19 mouse cellular contexts compared by ENCODE assay signal in genomic region chr8:115825899-115826502, GRCm38 (mm10).
DNase-seq lines count a peak whose midpoint lies in the region; ATAC-seq and TF ChIP-seq lines count a peak whose summit lies in the region.
"Had no signal": no experiment of that assay in that cellular context is flagged by ENCODE, and none has a peak within 500 bp of the region (broad histone marks: within the 10 kb centered on the region; RNA-seq: fewer than 3 reads in every experiment).

No protein-coding gene starts in this region.

- H3K27me3 ChIP-seq in embryonic facial prominence, embryonic 13.5 days = no peaks in the 10 kb centered on the region
- H3K27me3 ChIP-seq in embryonic facial prominence, embryonic 10.5 days (replicated peaks; ENCODE audit: low read depth, poor library complexity, severe bottlenecking) = no peaks in the 10 kb centered on the region
- no peaks in the 10 kb centered on the region for H3K27me3 ChIP-seq in kidney, postnatal 0 days (ENCODE audit: insufficient read depth, low read length)
- no peaks in the 10 kb centered on the region for H3K27me3 ChIP-seq in embryonic facial prominence, embryonic 14.5 days (replicated peaks; ENCODE audit: control insufficient read depth, insufficient read depth, low read length)
- H3K27me3 ChIP-seq in intestine, postnatal 0 days (replicated peaks; ENCODE audit: control insufficient read depth, insufficient read depth, low read length) = no peaks in the 10 kb centered on the region
- H3K27me3 ChIP-seq: forebrain, embryonic 13.5 days; hindbrain, embryonic 12.5 days; midbrain, embryonic 15.5 days; Patski had no signal

- no peak for ATAC-seq in embryonic facial prominence, embryonic 13.5 days (ENCODE audit: insufficient number of reproducible peaks, insufficient read depth, low FRiP score, low TSS enrichment, low read depth)
- no peak for ATAC-seq in kidney, postnatal 0 days (replicated peaks; ENCODE audit: low FRiP score, low read depth)
- ATAC-seq in embryonic facial prominence, embryonic 14.5 days (ENCODE audit: low read depth) = no peak
- ATAC-seq in intestine, postnatal 0 days = peak; percentile 56
- ATAC-seq: forebrain, embryonic 13.5 days; midbrain, embryonic 15.5 days; Patski had no signal

- H3K9ac ChIP-seq in embryonic facial prominence, embryonic 13.5 days = no peak overlapping the region
- no peak overlapping the region for H3K9ac ChIP-seq in kidney, postnatal 0 days (ENCODE audit: low read depth, low read length)
- no peak overlapping the region for H3K9ac ChIP-seq in embryonic facial prominence, embryonic 14.5 days (ENCODE audit: low read depth, low read length)
- no peak overlapping the region for H3K9ac ChIP-seq in intestine, postnatal 0 days (ENCODE audit: low read depth, low read length)
- H3K9ac ChIP-seq: forebrain, embryonic 13.5 days; hindbrain, embryonic 12.5 days; liver, embryonic 14.5 days; midbrain, embryonic 15.5 days had no signal

- H3K9me3 ChIP-seq in embryonic facial prominence, embryonic 13.5 days = no peaks in the 10 kb centered on the region
- no peaks in the 10 kb centered on the region for H3K9me3 ChIP-seq in embryonic facial prominence, embryonic 10.5 days
- no peaks in the 10 kb centered on the region for H3K9me3 ChIP-seq in kidney, postnatal 0 days (replicated peaks; ENCODE audit: low read length)
- H3K9me3 ChIP-seq in embryonic facial prominence, embryonic 14.5 days (ENCODE audit: control insufficient read depth, low read length) = no peaks in the 10 kb centered on the region
- no peaks in the 10 kb centered on the region for H3K9me3 ChIP-seq in intestine, postnatal 0 days (ENCODE audit: control insufficient read depth)
- H3K9me3 ChIP-seq: forebrain, embryonic 13.5 days; heart, embryonic 10.5 days; hindbrain, embryonic 12.5 days; midbrain, embryonic 15.5 days had no signal

- TF ChIP-seq CTCF in kidney, postnatal 0 days (IDR thresholded peaks at IDR 0.05; ENCODE audit: low read depth) = no peak
- no peak for TF ChIP-seq CTCF in intestine, postnatal 0 days (IDR thresholded peaks at IDR 0.05; ENCODE audit: low read depth)

- H3K27ac ChIP-seq in embryonic facial prominence, embryonic 13.5 days = peak overlapping the region; percentile 48; the same call in 1 of the 2 replicates
- H3K27ac ChIP-seq in embryonic facial prominence, embryonic 10.5 days (replicated peaks) = no peak overlapping the region
- H3K27ac ChIP-seq in kidney, postnatal 0 days = peak overlapping the region; percentile 74
- 0 out of 2 replicates have a peak overlapping the region, but pooled peaks have one; percentile 24 for H3K27ac ChIP-seq in embryonic facial prominence, embryonic 14.5 days (replicated peaks; ENCODE audit: low read depth, low read length)
- peak overlapping the region; percentile 61 for H3K27ac ChIP-seq in intestine, postnatal 0 days (ENCODE audit: low read depth, low read length)
- H3K27ac ChIP-seq: forebrain, embryonic 13.5 days; heart, embryonic 10.5 days; hindbrain, embryonic 12.5 days; liver, embryonic 14.5 days; midbrain, embryonic 15.5 days had no signal

- H3K4me1 ChIP-seq in embryonic facial prominence, embryonic 13.5 days = peaks cover 27% of the 10 kb centered on the region
- H3K4me1 ChIP-seq in embryonic facial prominence, embryonic 10.5 days = peaks cover 6% of the 10 kb centered on the region
- peaks cover 10% of the 10 kb centered on the region; the same call in 1 of the 2 replicates for H3K4me1 ChIP-seq in kidney, postnatal 0 days (replicated peaks; ENCODE audit: insufficient read depth, low read length)
- H3K4me1 ChIP-seq in embryonic facial prominence, embryonic 14.5 days (ENCODE audit: control insufficient read depth, insufficient read depth, low read length) = peaks cover 18% of the 10 kb centered on the region
- peaks cover 23% of the 10 kb centered on the region for H3K4me1 ChIP-seq in intestine, postnatal 0 days (replicated peaks; ENCODE audit: control insufficient read depth, insufficient read depth, low read length)
- H3K4me1 ChIP-seq: forebrain, embryonic 13.5 days; hindbrain, embryonic 12.5 days; midbrain, embryonic 15.5 days had no signal

- 51% methylated on average over 5 of the region's 5 CpGs for WGBS in embryonic facial prominence, embryonic 13.5 days
- 73% methylated on average over 5 of the region's 5 CpGs for WGBS in embryonic facial prominence, embryonic 10.5 days
- 49% methylated on average over 5 of the region's 5 CpGs for WGBS in kidney, postnatal 0 days
- 58% methylated on average over 5 of the region's 5 CpGs for WGBS in embryonic facial prominence, embryonic 14.5 days
- WGBS in intestine, postnatal 0 days = 21% methylated on average over 5 of the region's 5 CpGs

- H3K4me3 ChIP-seq in embryonic facial prominence, embryonic 13.5 days = no peak overlapping the region
- H3K4me3 ChIP-seq in embryonic facial prominence, embryonic 10.5 days = no peak overlapping the region
- no peak overlapping the region for H3K4me3 ChIP-seq in kidney, postnatal 0 days (replicated peaks; ENCODE audit: low read depth, low read length)
- no peak overlapping the region for H3K4me3 ChIP-seq in embryonic facial prominence, embryonic 14.5 days (ENCODE audit: low read depth, low read length)
- no peak overlapping the region for H3K4me3 ChIP-seq in intestine, postnatal 0 days (ENCODE audit: low read depth, low read length)
- H3K4me3 ChIP-seq: forebrain, embryonic 13.5 days; heart, embryonic 10.5 days; hindbrain, embryonic 12.5 days; midbrain, embryonic 15.5 days had no signal

- DNase-seq in embryonic facial prominence, embryonic 10.5 days (ENCODE audit: low spot score) = no peak
- no peak for DNase-seq in kidney, postnatal 0 days (ENCODE audit: low spot score)
- no peak for DNase-seq in kidney, postnatal 25 days
- DNase-seq in embryonic facial prominence, embryonic 14.5 days (ENCODE audit: low spot score) = no peak
- DNase-seq in frontal cortex, postnatal 25 days (ENCODE audit: low spot score in 2 of 2) = no peak
- DNase-seq in cerebellum, postnatal 4 days (ENCODE audit: low spot score in 2 of 2) = no peak
- DNase-seq: adrenal gland, adult 8-10 months; cerebellum, adult 9-10 months; gastrocnemius, postnatal 36 days; heart, postnatal 14 days; right cerebral cortex, postnatal 25 days had no signal

- H3K36me3 ChIP-seq in embryonic facial prominence, embryonic 13.5 days = no peaks in the 10 kb centered on the region
- H3K36me3 ChIP-seq in embryonic facial prominence, embryonic 10.5 days (replicated peaks) = no peaks in the 10 kb centered on the region
- no peaks in the 10 kb centered on the region for H3K36me3 ChIP-seq in kidney, postnatal 0 days (ENCODE audit: insufficient read depth, low read length)
- no peaks in the 10 kb centered on the region for H3K36me3 ChIP-seq in embryonic facial prominence, embryonic 14.5 days (ENCODE audit: control insufficient read depth, insufficient read depth, low read length)
- no peaks in the 10 kb centered on the region for H3K36me3 ChIP-seq in intestine, postnatal 0 days (ENCODE audit: control insufficient read depth, insufficient read depth)
- H3K36me3 ChIP-seq: heart, embryonic 10.5 days; hindbrain, embryonic 12.5 days; midbrain, embryonic 15.5 days had no signal

- H3K4me2 ChIP-seq in embryonic facial prominence, embryonic 13.5 days = no peak overlapping the region
- H3K4me2 ChIP-seq in kidney, postnatal 0 days (ENCODE audit: low read length) = no peak overlapping the region
- H3K4me2 ChIP-seq in embryonic facial prominence, embryonic 14.5 days (ENCODE audit: low read depth, low read length) = no peak overlapping the region
- 0 out of 2 replicates have a peak overlapping the region, but pooled peaks have one; percentile 25 for H3K4me2 ChIP-seq in intestine, postnatal 0 days (replicated peaks; ENCODE audit: low read depth)
- H3K4me2 ChIP-seq: forebrain, embryonic 13.5 days; hindbrain, embryonic 12.5 days; midbrain, embryonic 15.5 days had no signal
